Mouse (Mus musculus) gonadal fat pad, adult 2 months (tissue): ENCODE data around the gene Tfam. TPM values are rescaled to one million over a fixed set of nuclear protein-coding genes. Genes with fewer than 3 reads are reported as not detected.

Source experiments
- DNase-seq: peaks from one replicate; pipeline ENCODE4 v3.0.0-alpha.2; 2012; ENCODE audit warnings: low read depth
- polyA plus RNA-seq: library from polyadenylated mRNA; depleted of rRNA; stranded (reverse); fragments of >200 nt; gene quantifications from 2 replicates; pipeline ENCODE4 v1.2.3, GENCODE M21; 2012

Tfam gene
- polyA plus RNA-seq, 1 experiment = 5.4 TPM

GRCm38 (mm10) chr10:71225894-71226293 is 12.2 kb downstream of the Tfam start:
- no peak for DNase-seq

GRCm38 (mm10) chr10:71223101-71223500 is 15.0 kb downstream of the Tfam start:
- DNase-seq = no peak

- no peak for DNase-seq
These were observed 15.4 kb downstream of the Tfam start for GRCm38 (mm10) chr10:71222639-71223038.

- no peak for DNase-seq
These were observed 19.7 kb downstream of the Tfam start for GRCm38 (mm10) chr10:71218228-71218892.

GRCm38 (mm10) chr10:71215996-71216395 is 22.1 kb downstream of the Tfam start:
- DNase-seq = no peak

- DNase-seq = no peak
These were observed 36.6 kb downstream of the Tfam start for GRCm38 (mm10) chr10:71201512-71201911.

GRCm38 (mm10) chr10:71200964-71201363 is 37.1 kb downstream of the Tfam start:
- no peak for DNase-seq

- DNase-seq = no peak
These were observed 39.4 kb downstream of the Tfam start for GRCm38 (mm10) chr10:71198676-71199075.

GRCm38 (mm10) chr10:71197036-71197785 is 40.9 kb downstream of the Tfam start:
- DNase-seq = no peak

GRCm38 (mm10) chr10:71195501-71195900 is 42.6 kb downstream of the Tfam start:
- DNase-seq = no peak

- no peak for DNase-seq
These were observed 43.4 kb downstream of the Tfam start for GRCm38 (mm10) chr10:71194713-71195112.

- no peak for DNase-seq
These were observed 44.8 kb downstream of the Tfam start for GRCm38 (mm10) chr10:71193319-71193718.

GRCm38 (mm10) chr10:71192886-71193285 is 45.2 kb downstream of the Tfam start:
- DNase-seq = no peak

GRCm38 (mm10) chr10:71188681-71189080 is 49.4 kb downstream of the Tfam start:
- DNase-seq = no peak

- no peak for DNase-seq
These were observed 53.0 kb downstream of the Tfam start for GRCm38 (mm10) chr10:71185059-71185458.

- DNase-seq = no peak
These were observed 54.6 kb downstream of the Tfam start for GRCm38 (mm10) chr10:71183339-71184031.

- DNase-seq = no peak
These were observed 56.1 kb downstream of the Tfam start for GRCm38 (mm10) chr10:71181931-71182330.

GRCm38 (mm10) chr10:71181091-71181490 is 57.0 kb downstream of the Tfam start:
- no peak for DNase-seq

- DNase-seq = no peak
These were observed 58.0 kb downstream of the Tfam start for GRCm38 (mm10) chr10:71180057-71180456.

GRCm38 (mm10) chr10:71177201-71177600 is 60.9 kb downstream of the Tfam start:
- DNase-seq = no peak

GRCm38 (mm10) chr10:71176341-71176740 is 61.7 kb downstream of the Tfam start:
- no peak for DNase-seq
